Mouse (Mus musculus): ENCODE measurements around the gene Scn8a. TPM values are rescaled to one million over a fixed set of nuclear protein-coding genes. Genes with fewer than 3 reads are reported as not detected.

The Scn8a gene
- polyA plus RNA-seq, 1 experiment from 2014 or later: 0.63 TPM

GRCm38 (mm10) chr15:100952854-100953253 is 83.2 kb downstream of the Scn8a start:
- TF ChIP-seq CTCF (IDR thresholded peaks at IDR 0.05; ENCODE audit: low read depth): no peak
- no peak for TF ChIP-seq EP300 (IDR thresholded peaks at IDR 0.05; ENCODE audit: low read depth)

GRCm38 (mm10) chr15:100953955-100954354 is 84.3 kb downstream of the Scn8a start:
- ATAC-seq: no peak
- no peaks in the 10 kb centered on the region for H3K36me3 ChIP-seq (replicated peaks; ENCODE audit: insufficient read depth, low read length)

More at GRCm38 (mm10) chr15:100952854-100953253, 83.2 kb downstream of the Scn8a start:
- no peak overlapping the region for H3K9ac ChIP-seq (replicated peaks)
- ATAC-seq (no peak), DNase-seq (no peak)
- H3K9me3 ChIP-seq (ENCODE audit: low read length): no peaks in the 10 kb centered on the region
- WGBS (ENCODE audit: insufficient replicate concordance): 54% methylated on average over 8 of the region's 8 CpGs
- no peaks in the 10 kb centered on the region for H3K36me3 ChIP-seq (replicated peaks; ENCODE audit: insufficient read depth, low read length)
- H3K4me1 ChIP-seq (ENCODE audit: insufficient read depth): peaks cover 4% of the 10 kb centered on the region
- H3K4me3 ChIP-seq (ENCODE audit: low read depth, low read length): no peak overlapping the region
- no peak overlapping the region for H3K4me2 ChIP-seq (ENCODE audit: low read depth, low read length)
- H3K27me3 ChIP-seq (ENCODE audit: insufficient read depth, low read length): no peaks in the 10 kb centered on the region
- no peak overlapping the region for H3K27ac ChIP-seq (ENCODE audit: low read depth)

GRCm38 (mm10) chr15:100954751-100955150 is 85.1 kb downstream of the Scn8a start:
- WGBS (ENCODE audit: insufficient replicate concordance): 79% methylated on average over 16 of the region's 16 CpGs
- Histone ChIP-seq H3K4me3 (ENCODE audit: low read depth, low read length) (no peak overlapping the region), H3K36me3 (replicated peaks; ENCODE audit: insufficient read depth, low read length) (no peaks in the 10 kb centered on the region), H3K27me3 (ENCODE audit: insufficient read depth, low read length) (no peaks in the 10 kb centered on the region), H3K27ac (ENCODE audit: low read depth) (no peak overlapping the region), H3K4me2 (ENCODE audit: low read depth, low read length) (no peak overlapping the region), H3K9me3 (ENCODE audit: low read length) (no peaks in the 10 kb centered on the region), H3K4me1 (ENCODE audit: insufficient read depth) (peaks cover 4% of the 10 kb centered on the region), H3K9ac (replicated peaks) (no peak overlapping the region)
- TF ChIP-seq EP300 (IDR thresholded peaks at IDR 0.05; ENCODE audit: low read depth) (no peak), CTCF (IDR thresholded peaks at IDR 0.05; ENCODE audit: low read depth) (no peak)
- ATAC-seq: no peak
- DNase-seq: no peak

More at GRCm38 (mm10) chr15:100953955-100954354, 84.3 kb downstream of the Scn8a start:
- no peak overlapping the region for H3K27ac ChIP-seq (ENCODE audit: low read depth)
- H3K27me3 ChIP-seq (ENCODE audit: insufficient read depth, low read length): no peaks in the 10 kb centered on the region
- H3K9ac ChIP-seq (replicated peaks): no peak overlapping the region
- peaks cover 4% of the 10 kb centered on the region for H3K4me1 ChIP-seq (ENCODE audit: insufficient read depth)
- 79% methylated on average over 7 of the region's 7 CpGs for WGBS (ENCODE audit: insufficient replicate concordance)
- no peak overlapping the region for H3K4me2 ChIP-seq (ENCODE audit: low read depth, low read length)
- no peaks in the 10 kb centered on the region for H3K9me3 ChIP-seq (ENCODE audit: low read length)
- DNase-seq: no peak
- TF ChIP-seq CTCF (IDR thresholded peaks at IDR 0.05; ENCODE audit: low read depth) (no peak), EP300 (IDR thresholded peaks at IDR 0.05; ENCODE audit: low read depth) (no peak)
- H3K4me3 ChIP-seq (ENCODE audit: low read depth, low read length): no peak overlapping the region

GRCm38 (mm10) chr15:100960958-100961357 is 91.3 kb downstream of the Scn8a start:
- TF ChIP-seq EP300 (IDR thresholded peaks at IDR 0.05; ENCODE audit: low read depth) (no peak), CTCF (IDR thresholded peaks at IDR 0.05; ENCODE audit: low read depth) (no peak)
- Histone ChIP-seq H3K27me3 (ENCODE audit: insufficient read depth, low read length) (no peaks in the 10 kb centered on the region), H3K4me3 (ENCODE audit: low read depth, low read length) (no peak overlapping the region), H3K4me2 (ENCODE audit: low read depth, low read length) (no peak overlapping the region), H3K9ac (replicated peaks) (no peak overlapping the region), H3K4me1 (ENCODE audit: insufficient read depth) (no peaks in the 10 kb centered on the region), H3K36me3 (replicated peaks; ENCODE audit: insufficient read depth, low read length) (no peaks in the 10 kb centered on the region), H3K9me3 (ENCODE audit: low read length) (no peaks in the 10 kb centered on the region), H3K27ac (ENCODE audit: low read depth) (no peak overlapping the region)
- 76% methylated on average over 6 of the region's 6 CpGs for WGBS (ENCODE audit: insufficient replicate concordance)
- DNase-seq: no peak
- ATAC-seq: no peak

GRCm38 (mm10) chr15:100961561-100961960 is 91.9 kb downstream of the Scn8a start:
- DNase-seq (no peak), ATAC-seq (no peak)
- Histone ChIP-seq H3K4me1 (ENCODE audit: insufficient read depth) (no peaks in the 10 kb centered on the region), H3K9ac (replicated peaks) (no peak overlapping the region), H3K27me3 (ENCODE audit: insufficient read depth, low read length) (no peaks in the 10 kb centered on the region), H3K9me3 (ENCODE audit: low read length) (no peaks in the 10 kb centered on the region), H3K4me2 (ENCODE audit: low read depth, low read length) (no peak overlapping the region), H3K4me3 (ENCODE audit: low read depth, low read length) (no peak overlapping the region), H3K27ac (ENCODE audit: low read depth) (no peak overlapping the region), H3K36me3 (replicated peaks; ENCODE audit: insufficient read depth, low read length) (no peaks in the 10 kb centered on the region)
- TF ChIP-seq EP300 (IDR thresholded peaks at IDR 0.05; ENCODE audit: low read depth) (no peak), CTCF (IDR thresholded peaks at IDR 0.05; ENCODE audit: low read depth) (no peak)
- WGBS (ENCODE audit: insufficient replicate concordance): 55% methylated on average over 4 of the region's 4 CpGs

- Histone ChIP-seq H3K9me3 (ENCODE audit: low read length) (no peaks in the 10 kb centered on the region), H3K36me3 (replicated peaks; ENCODE audit: insufficient read depth, low read length) (no peaks in the 10 kb centered on the region), H3K9ac (replicated peaks) (no peak overlapping the region), H3K27me3 (ENCODE audit: insufficient read depth, low read length) (no peaks in the 10 kb centered on the region), H3K27ac (ENCODE audit: low read depth) (no peak overlapping the region), H3K4me2 (ENCODE audit: low read depth, low read length) (no peak overlapping the region), H3K4me1 (ENCODE audit: insufficient read depth) (no peaks in the 10 kb centered on the region), H3K4me3 (ENCODE audit: low read depth, low read length) (no peak overlapping the region)
- no peak for DNase-seq
- no peak for ATAC-seq
- TF ChIP-seq CTCF (IDR thresholded peaks at IDR 0.05; ENCODE audit: low read depth) (no peak), EP300 (IDR thresholded peaks at IDR 0.05; ENCODE audit: low read depth) (no peak)
- WGBS (ENCODE audit: insufficient replicate concordance): 83% methylated on average over 11 of the region's 11 CpGs
These were observed 101.8 kb downstream of the Scn8a start for GRCm38 (mm10) chr15:100971443-100971842.

- no peak overlapping the region for H3K4me3 ChIP-seq (ENCODE audit: low read depth, low read length)
- no peaks in the 10 kb centered on the region for H3K4me1 ChIP-seq (ENCODE audit: insufficient read depth)
- H3K9ac ChIP-seq (replicated peaks): no peak overlapping the region
- no peak for TF ChIP-seq CTCF (IDR thresholded peaks at IDR 0.05; ENCODE audit: low read depth)
- TF ChIP-seq EP300 (IDR thresholded peaks at IDR 0.05; ENCODE audit: low read depth): no peak
- H3K36me3 ChIP-seq (replicated peaks; ENCODE audit: insufficient read depth, low read length): no peaks in the 10 kb centered on the region
- no peak for ATAC-seq
- DNase-seq: peak; percentile 27
- H3K27me3 ChIP-seq (ENCODE audit: insufficient read depth, low read length): no peaks in the 10 kb centered on the region
- no peaks in the 10 kb centered on the region for H3K9me3 ChIP-seq (ENCODE audit: low read length)
- no peak overlapping the region for H3K4me2 ChIP-seq (ENCODE audit: low read depth, low read length)
- no peak overlapping the region for H3K27ac ChIP-seq (ENCODE audit: low read depth)
- WGBS (ENCODE audit: insufficient replicate concordance): 33% methylated on average over 11 of the region's 11 CpGs
These were observed 103.1 kb downstream of the Scn8a start for GRCm38 (mm10) chr15:100972795-100973194.
